Mouse (Mus musculus) urinary bladder, postnatal 25 days (tissue): ENCODE data around the gene Adk.
A peak's percentile ranks its signal among the peaks of the same experiment; 100 is the strongest.

Source experiments
- DNase-seq: peaks from one replicate; pipeline ENCODE4 v3.0.0; 2022; ENCODE audit warnings: low spot score

The Adk gene

DNA sequence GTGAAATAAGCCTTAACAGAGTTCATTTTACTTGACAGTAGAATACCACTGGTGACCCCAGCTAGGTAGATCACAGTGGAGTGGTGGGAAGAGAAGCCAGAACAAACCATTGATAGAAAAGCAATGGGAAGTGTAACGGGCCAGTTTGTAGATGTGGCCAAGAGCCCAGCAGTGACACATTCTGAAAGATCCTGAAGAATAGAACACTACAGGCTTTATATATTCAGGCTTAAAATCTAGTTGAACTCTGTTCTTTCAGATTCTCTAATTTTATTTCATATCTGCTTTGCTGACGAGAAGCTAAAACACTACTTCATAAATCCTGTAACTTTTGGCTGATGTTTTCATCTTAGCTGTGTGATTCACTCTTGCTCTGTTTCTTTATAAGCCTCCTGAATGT lies 48.5 kb downstream of the Adk start:
- DNase-seq, result no peak

DNA sequence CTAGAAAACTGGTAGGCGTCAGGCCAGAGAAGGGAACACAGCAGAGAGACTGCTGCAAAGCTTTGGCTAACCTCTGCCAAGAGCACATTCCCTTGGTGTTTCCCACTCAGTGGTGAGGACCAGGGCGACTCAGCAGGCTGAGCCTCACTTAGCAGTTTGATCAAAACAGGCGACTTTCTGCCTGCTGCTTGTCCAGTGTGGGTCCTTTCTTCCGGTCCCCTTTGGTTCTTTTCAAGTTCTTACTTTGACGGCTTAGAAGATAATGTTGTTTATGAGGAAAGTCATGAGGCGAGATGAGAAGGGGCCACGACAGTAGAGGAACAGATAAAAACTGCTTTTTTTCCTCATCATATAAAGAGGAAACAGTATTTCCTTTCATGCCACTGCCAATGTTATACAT lies 49.2 kb downstream of the Adk start:
- no peak for DNase-seq

DNA sequence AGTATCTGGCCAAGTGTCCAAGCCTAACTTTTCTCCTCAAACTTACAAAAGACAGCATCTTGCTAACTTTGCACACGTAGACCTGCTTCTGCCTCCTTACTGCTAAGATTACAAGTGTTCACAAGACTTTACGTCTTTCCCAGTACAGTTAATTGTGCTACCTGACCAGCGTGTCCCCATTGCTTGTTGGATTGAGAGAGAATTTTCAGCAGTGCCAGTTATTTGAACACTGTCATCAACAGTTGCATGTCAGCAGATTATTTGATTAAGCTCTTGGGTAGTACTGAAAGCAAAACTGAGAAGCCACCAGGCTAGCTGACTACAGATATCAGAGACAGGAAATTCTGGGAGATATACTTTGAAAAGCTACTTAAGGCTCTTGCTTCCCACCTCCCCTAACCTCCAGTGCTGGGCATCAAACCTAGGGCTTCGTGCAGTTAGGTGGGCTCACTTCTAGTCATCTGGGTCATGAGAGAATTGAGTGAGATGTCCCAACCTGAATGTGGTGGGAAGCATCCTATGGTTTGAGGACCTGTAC lies 50.4 kb downstream of the Adk start:
- no peak for DNase-seq

DNA sequence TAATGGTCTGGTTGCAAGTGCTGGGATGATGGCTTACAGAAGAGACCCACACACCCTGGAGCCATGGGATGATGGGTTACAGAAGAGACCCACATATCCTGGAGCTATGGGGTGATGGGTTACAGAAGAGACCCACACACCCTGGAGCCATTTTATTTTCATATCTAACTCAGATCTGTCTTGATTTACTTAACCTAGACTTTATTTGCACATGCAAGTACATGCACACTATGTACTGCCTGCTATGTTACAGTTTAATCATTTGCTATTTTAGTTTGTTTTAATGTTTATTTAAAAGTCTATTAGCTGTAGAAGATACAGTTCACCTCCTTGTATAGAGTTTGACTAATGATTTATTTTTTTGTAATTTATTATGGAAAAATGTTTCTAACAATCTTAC lies 52.7 kb downstream of the Adk start:
- no peak for DNase-seq

DNA sequence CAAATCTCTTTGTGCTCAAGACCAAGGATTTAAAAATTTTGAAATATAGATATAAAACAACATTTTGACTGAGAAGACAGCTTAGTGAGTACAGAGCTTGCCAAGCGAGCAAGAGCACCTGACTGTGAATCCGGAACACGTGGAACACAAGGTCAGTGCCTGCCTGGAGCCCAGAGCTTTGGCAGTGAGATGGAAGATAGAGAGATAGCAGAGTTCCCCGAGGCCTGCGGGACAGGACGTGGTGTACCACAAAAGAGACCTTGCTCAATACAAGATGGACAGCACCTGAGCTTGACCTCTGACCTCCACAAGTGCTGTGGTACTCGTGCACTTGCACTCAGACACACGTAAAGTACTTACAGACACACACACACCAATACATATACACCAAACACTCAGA lies 54.2 kb downstream of the Adk start:
- no peak for DNase-seq

DNA sequence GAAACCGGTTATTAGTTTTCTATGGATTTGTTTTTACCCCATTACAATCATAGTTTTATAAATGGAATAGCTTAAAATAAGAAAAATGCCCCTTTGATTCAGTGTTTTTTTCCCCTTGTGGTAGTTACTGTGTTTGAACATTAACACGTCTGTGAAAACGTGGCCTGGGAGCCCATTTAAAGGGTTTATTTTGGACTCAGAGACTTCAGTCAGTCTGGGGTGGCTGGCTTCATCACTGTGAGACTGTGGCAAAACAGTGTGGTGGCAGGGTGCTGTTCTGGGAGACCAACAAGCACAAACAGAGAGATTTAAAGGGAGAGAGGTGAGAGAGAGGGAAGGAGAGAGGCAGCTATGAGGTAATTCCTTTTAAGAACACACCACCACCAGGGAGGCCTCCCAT lies 55.2 kb downstream of the Adk start:
- DNase-seq, result no peak

DNA sequence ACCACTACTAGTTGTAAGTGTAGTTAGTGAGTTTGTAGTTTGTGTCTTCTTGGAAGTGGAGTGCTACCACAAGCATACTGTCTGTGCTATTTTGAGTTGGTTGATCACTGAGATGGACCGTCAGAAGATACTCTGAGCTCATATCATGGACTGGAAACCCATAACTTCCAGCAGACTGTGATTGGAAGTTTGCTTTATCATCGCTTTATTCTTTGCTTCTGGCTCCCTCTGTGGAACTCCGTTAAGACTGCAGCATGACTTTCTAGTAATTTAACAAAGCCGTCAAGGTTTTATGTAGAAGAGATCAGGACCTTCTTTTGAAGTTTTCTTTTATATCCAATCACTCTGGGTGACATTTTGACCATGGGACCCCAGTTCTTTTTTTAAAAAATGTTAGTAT lies 58.1 kb downstream of the Adk start:
- no peak for DNase-seq

DNA sequence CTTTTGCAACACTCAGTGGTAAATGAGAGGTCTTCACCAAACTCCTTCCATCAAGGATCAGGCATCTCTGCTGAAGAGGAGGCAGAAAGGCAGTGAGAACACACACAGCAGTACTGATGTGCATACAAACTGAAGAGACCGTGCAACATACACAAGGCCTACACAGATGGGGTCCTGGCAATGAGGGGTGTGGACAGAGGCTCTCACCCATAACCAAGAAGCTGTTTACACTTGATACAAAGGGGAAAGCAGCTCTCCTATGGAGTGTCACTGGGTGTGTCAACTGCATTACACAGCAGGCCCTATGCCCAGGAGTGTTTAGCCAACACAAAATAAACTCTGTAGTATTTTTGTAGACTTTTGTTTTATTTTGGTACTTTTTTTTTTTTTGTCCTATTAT lies 59.1 kb downstream of the Adk start:
- no peak for DNase-seq

DNA sequence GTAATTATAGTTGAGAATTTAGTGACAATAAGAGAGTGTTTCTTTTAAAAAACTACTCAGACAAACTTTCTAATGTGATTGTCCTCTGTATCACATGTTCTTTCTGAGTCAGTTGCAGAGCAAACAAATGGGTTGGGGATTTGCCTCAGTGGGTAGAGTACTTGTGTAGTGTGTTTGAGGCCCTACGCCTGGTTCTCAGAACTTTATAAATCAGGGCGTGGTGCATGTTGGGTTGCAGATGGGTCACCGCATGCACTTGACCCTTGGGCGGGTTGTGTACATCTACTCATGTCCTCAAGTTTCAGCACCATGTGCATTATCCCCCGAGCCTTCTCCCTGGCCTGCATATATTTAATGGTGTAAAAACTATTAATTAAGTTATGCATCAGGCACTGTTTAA lies 59.8 kb downstream of the Adk start:
- no peak for DNase-seq

DNA sequence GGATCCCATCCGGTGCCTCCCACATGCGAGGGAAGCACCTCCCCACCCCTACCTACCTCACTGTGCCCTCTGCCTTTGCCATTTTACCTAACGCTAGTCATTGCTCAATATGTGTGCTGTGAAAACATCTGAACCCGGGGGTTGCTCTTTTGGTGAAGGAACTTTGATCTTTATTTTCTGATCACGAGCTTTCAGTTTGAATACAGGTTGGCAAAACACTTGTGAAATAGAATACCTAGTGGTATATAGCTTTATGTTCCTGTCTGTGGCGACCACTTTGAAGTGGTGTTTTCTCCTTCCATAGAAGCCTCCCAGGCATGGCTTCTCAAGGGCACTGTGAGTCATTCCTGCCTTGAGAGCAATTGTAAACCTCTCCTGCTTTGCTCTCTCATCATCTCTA lies 60.4 kb downstream of the Adk start:
- no peak for DNase-seq

DNA sequence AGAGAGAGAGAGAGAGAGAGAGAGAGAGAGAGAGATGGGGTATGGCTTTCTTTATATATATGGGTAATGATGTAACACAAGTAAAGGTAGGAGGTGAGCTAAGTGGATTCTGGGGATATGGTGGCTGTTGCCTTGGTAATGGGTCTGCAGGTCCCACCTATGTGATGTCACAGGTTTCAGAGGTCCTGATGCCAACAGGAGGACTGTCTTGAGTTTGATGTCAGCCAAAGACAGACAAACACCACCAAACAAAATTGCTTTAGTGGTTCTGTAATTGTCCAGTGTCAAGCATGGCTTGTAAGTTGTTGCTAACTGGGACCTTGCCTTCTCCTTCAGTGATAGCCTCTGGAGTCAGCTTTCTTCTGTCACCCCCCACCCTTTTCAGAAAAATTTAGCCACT lies 62.0 kb downstream of the Adk start:
- DNase-seq, result no peak

DNA sequence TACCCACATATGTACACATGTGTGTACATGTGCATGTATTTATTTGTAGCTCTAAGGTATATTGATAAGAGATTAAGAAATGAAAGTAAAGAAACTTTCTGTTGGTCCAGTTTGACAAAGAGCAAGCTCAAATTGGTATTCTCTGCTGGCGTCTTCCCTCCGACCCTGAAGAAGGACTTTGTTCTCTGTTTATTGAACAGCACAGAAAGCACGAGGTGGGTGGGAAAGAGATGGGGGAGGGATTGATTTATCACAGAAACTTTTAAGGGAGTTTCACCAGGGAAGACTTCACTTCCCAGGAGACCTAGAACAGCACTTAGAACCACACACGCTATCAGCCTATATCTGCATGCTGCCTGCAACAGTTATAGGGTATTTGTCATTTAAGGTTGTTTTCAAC lies 62.9 kb downstream of the Adk start:
- no peak for DNase-seq

DNA sequence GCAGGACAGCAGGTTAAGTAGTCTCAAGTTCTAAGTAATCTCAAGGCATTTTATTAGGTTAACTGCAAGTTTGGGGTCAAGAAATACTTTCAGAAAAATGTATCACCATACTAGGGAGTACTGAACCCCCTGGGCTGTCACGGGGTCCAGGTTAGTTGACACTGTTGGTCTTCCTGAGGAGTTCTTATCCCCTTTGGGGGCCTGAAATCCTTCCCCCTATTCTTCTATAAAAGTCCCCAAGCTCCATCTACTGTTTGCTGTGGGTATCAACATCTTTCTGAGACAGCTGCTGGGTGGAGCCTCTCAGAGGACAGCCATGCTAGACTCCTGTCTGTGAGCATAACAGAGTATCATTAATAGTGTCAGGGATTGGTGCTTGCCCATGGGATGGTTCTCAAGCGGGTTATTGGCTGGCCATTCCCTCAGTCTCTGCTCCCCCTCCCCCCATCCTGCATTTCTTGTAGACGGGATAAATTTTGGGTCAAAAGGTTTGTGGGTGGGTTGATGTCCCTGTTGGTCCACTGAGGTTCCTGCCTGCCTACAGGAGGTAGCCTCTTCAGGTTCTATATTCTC lies 63.6 kb downstream of the Adk start:
- no peak for DNase-seq

DNA sequence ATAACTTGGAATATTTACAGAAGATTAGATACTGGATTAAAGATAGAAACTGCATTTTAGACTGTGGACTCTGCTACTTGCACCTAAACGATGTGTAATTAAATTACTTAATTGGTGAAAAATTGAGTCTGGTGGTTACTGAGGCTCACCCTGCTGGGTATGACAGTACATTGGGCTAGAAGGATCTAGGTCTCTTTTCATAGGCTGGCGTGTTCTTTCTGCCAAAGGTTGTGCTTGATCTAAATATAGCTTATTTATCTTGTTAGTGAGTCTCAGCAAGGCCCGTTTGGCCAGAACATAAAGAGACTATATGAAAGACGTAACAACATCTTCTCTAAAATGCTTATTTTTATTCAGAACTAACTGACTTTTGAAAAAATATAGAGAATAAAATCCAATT lies 65.7 kb downstream of the Adk start:
- no peak for DNase-seq

DNA sequence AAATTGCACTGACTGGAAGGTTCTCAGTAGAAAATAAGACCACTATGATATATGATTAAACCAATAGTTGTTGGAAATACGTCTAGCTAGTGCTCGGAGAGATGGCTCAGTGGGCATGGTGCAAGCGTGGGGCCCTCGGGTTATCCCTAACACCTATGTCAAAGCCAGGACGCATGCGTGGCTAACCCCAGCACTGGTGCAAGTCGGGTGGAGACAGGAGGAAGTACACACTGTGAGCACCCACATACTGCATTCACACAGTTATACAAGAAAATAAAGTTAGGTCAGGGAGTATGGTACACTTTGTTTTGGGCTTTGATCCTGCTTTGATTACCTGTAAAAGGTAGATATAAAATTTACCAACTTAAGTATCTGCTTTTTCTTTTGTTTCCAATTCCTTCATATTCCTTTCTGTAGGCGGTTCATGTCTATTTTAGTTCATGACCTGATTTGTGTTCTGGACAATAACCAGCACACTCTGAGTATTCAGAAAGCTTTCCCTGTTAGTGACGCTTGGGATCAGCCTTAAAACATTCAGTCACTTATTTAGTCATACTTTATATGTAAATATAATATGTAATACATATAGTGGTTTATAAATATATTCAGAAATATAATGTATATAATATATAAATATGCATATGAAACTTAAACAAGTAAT lies 67.4 kb downstream of the Adk start:
- DNase-seq, result no peak

DNA sequence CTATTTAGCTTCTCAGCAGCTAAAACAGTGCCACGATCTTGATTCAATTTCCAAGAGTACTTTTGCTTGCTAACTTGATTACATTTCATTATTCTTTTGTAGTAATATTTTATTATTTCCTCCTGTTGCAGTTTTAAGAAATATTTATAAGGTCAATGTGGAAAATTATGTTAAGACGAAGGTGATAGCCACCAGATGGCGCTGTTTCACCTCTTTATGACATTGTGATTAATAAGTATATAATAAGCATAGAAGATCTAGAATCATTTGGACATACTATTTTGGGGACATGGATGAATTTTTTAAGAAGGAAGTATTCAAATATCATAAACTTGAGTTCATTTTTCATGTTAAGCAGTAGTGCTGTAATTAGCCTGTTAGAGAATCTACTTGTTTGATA lies 68.1 kb downstream of the Adk start:
- DNase-seq, result peak; percentile 56

DNA sequence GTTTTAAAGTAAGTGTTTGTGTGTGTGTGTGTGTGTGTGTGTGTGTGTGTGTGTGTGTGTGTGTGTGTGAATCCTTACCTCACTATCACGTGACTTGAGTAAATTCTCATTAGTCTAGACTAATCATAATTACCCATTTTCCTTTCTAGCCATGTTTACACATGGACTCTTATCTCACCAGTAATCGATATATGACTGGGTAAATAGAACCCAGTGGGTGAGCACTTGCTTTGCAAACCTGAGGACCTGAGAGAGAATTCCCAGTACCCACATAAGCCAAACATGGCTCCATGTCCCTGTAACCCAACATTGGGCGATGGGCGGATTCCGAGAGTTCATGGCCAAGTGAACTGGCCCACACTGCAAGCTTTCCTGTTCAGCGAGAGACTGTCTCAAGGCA lies 74.8 kb downstream of the Adk start:
- DNase-seq, result no peak

DNA sequence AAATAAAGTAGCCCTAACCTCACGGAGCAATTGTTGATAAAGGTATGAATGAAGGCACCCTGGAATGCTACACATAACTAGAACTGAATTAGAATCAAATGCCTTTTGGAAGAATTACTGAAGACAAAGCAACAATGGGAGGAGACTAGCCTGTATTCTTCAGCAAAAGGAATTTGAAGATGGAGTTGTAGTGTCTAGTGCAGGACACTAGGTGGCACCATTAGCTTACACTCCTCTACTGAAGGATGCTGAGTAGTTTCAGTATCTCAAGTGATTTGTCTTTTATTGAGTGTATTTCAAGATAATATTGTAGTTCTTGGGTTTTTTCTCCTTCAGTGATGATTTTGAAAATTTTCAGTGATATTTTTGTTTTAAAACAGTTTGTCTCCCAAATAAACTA lies 84.5 kb downstream of the Adk start:
- DNase-seq, result peak; percentile 43

DNA sequence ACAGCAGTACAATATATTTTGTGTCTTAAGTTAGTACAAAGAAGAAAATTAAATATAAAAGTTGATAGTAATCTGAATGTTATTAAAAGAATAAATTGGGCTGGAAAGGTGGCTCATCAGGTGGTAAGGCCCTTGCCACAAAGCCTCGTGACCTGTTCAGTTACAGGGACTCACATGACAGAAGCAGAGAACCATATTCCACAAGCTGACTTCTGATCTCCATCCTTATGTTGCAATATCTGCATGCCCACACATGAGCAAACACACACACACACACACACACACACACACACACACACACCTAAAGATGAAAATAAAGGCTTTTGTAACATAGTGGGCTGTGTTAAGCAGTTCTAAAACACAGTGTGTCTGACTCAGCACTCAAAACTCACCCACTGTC lies 90.2 kb downstream of the Adk start:
- DNase-seq, result no peak

DNA sequence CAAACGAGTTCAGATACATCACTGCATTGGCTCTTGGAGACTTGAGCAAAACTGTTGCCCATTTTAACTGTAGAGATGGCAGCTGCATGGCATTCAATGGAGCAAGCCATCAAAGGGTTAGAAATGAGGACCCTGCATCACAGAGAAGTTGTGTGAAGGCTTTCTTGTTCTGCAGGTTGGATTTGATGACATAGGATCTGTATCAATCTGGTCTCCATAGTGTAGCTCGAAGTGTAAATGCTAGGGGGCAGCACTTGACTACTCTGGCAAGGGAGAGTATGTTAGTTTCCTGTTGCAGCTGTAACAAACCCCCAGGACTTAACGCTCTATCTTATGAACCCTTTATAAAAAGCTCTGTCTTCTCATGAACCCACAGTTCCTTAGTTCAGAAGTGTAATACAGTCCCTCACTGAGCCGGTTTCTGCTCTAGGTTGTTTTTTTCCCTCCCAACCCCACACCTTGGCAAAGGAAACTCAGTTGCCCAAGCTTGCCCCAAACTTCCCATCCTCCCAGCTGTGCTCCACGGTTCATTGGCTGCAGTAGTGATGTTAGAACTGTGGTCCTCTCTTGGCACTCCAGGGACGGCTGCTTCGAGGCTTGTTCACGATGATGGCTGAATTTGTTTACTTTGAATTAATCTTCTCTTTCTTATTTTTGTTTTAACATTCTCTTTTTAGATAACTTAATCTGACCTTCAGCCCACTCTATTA lies 91.2 kb downstream of the Adk start:
- DNase-seq, result peak; percentile 9

DNA sequence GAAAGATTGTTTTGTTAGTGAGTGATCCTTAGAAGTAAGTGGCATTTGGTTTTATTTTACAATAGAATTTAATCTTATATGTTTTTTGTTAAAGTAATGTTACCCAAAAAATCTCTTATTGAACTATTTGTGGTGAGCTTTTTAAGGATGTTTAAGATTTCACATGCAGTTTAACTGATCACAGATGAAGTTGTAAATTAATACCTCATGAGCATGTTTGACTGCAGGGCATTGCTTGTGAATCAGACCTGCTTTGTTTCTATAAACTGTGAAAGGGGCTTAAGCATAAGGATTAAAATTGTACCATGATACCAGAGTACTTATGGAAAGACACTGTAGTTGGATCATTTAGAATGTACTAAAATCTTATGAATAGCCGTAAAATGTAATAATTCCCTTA lies 94.8 kb downstream of the Adk start:
- no peak for DNase-seq

DNA sequence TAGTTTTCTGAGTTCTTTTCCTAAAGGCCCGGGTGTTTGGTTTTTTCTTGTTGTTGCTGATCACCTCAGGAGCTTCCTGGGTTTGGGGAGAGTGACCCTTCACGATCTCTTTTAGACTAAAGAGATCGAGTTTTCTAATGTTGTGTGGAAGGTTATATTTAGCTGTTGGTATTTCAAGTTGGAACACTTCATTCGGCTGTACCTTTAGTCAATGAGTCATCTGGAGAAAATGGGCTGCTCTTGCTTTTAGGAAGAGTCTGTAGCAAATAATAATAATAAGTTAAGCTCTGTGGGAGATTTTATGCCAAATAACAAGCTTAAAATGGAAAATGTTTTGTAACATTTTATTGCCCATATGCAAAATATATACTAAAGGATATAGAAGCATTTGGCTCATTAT lies 97.9 kb downstream of the Adk start:
- DNase-seq, result no peak

DNA sequence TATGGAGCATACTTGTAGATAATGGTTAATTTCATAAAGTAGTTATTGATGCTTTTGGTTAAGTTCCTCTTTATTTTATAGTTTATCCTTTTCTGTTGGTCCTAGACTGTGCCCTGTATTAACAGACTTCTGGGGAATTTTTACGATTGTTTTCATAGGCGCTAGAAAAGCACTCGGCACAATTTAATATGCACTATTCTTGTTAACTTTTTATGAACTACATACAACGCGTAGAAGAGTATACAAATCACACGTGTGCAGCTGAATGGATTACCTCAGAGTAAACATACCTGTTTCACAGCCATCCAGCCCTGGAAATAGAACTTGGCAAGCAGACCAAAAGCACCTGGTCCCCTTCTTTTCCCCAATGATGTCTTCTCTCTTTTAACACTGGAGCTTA lies 99.7 kb downstream of the Adk start:
- DNase-seq, result no peak

DNA sequence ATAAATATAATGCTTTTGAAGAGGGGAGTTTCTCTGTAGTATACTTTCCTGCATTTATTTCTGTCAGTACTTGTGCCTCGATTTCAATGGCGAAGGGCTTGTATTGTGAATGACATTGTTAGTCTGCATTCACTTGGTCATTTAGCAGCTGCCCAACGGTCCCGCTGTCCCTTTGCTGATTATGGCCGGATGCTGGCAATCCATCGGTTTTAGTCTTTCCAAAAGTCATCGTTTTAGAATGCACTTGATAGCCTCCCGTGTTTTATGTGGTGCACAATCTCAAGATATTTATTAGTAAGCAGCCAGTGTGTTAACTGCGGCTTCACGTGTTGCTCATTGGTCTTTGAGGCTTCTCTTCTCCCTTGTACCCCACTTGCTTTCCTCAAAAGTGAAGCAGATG lies 113.3 kb downstream of the Adk start:
- no peak for DNase-seq
